Mouse (Mus musculus): Measurements from ENCODE around the gene Unc5b. TPM values are rescaled to one million over a fixed set of nuclear protein-coding genes. Genes with fewer than 3 reads are reported as not detected.

The Unc5b gene
- polyA plus RNA-seq, 1 experiment from 2014 or later: 15.6 TPM

DNA sequence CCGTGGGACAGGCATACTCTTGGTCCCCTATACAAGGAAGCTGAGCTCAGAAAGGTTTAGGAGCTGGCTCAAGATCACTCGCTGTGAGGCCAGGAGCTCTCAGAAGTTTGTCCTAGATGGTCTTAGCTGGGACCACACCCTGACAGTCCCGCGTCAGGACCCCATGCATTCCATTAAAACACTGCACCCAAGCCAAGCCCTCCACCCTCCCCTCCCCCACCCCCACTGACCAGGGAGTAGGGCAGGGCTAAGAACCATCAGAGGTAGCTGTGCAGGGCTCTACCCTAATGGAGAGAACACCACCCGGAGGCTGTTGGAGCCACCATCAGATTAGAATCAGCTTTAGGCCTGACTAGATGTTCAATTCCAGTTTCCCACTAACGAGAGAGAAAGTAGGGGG is 106.9 kb downstream of the Unc5b start:
- Histone ChIP-seq H3K27ac (ENCODE audit: low read depth, low read length) (no peak overlapping the region), H3K27me3 (ENCODE audit: control insufficient read depth, insufficient read depth, low read length) (peaks cover 2% of the 10 kb centered on the region; the same call in 1 of the 2 replicates), H3K9ac (ENCODE audit: low read depth, low read length) (no peak overlapping the region), H3K9me3 (replicated peaks; ENCODE audit: control insufficient read depth, low read length) (no peaks in the 10 kb centered on the region), H3K4me1 (ENCODE audit: control insufficient read depth, insufficient read depth, low read length) (no peaks in the 10 kb centered on the region), H3K4me2 (no peak overlapping the region), H3K4me3 (ENCODE audit: low read depth, low read length) (no peak overlapping the region), H3K36me3 (ENCODE audit: control insufficient read depth, insufficient read depth, low read length) (peaks cover 2% of the 10 kb centered on the region; the same call in 1 of the 2 replicates)
- no peak for ATAC-seq (replicated peaks; ENCODE audit: insufficient number of reproducible peaks, low FRiP score, low TSS enrichment)
- WGBS (ENCODE audit: insufficient replicate concordance): 61% methylated on average over 6 of the region's 6 CpGs

GRCm38 (mm10) chr10:60723345-60723744 is 108.0 kb downstream of the Unc5b start:
- no peak for ATAC-seq (replicated peaks; ENCODE audit: insufficient number of reproducible peaks, low FRiP score, low TSS enrichment)
- H3K36me3 ChIP-seq (ENCODE audit: control insufficient read depth, insufficient read depth, low read length): no peaks in the 10 kb centered on the region; the same call in 1 of the 2 replicates
- peaks cover 2% of the 10 kb centered on the region; the same call in 1 of the 2 replicates for H3K27me3 ChIP-seq (ENCODE audit: control insufficient read depth, insufficient read depth, low read length)
- H3K9ac ChIP-seq (ENCODE audit: low read depth, low read length): no peak overlapping the region
- no peaks in the 10 kb centered on the region for H3K4me1 ChIP-seq (ENCODE audit: control insufficient read depth, insufficient read depth, low read length)
- H3K4me3 ChIP-seq (ENCODE audit: low read depth, low read length): no peak overlapping the region
- no peak overlapping the region for H3K4me2 ChIP-seq
- 35% methylated on average over 1 of the region's 1 CpGs for WGBS (ENCODE audit: insufficient replicate concordance)
- H3K9me3 ChIP-seq (replicated peaks; ENCODE audit: control insufficient read depth, low read length): no peaks in the 10 kb centered on the region
- H3K27ac ChIP-seq (ENCODE audit: low read depth, low read length): no peak overlapping the region

- Histone ChIP-seq H3K9me3 (replicated peaks; ENCODE audit: control insufficient read depth, low read length) (no peaks in the 10 kb centered on the region), H3K27ac (ENCODE audit: low read depth, low read length) (no peak overlapping the region), H3K27me3 (ENCODE audit: control insufficient read depth, insufficient read depth, low read length) (peaks cover 2% of the 10 kb centered on the region; the same call in 1 of the 2 replicates), H3K4me3 (ENCODE audit: low read depth, low read length) (no peak overlapping the region), H3K9ac (ENCODE audit: low read depth, low read length) (no peak overlapping the region), H3K36me3 (ENCODE audit: control insufficient read depth, insufficient read depth, low read length) (no peaks in the 10 kb centered on the region; the same call in 1 of the 2 replicates), H3K4me1 (ENCODE audit: control insufficient read depth, insufficient read depth, low read length) (no peaks in the 10 kb centered on the region), H3K4me2 (no peak overlapping the region)
- 45% methylated on average over 12 of the region's 12 CpGs for WGBS (ENCODE audit: insufficient replicate concordance)
- ATAC-seq (replicated peaks; ENCODE audit: insufficient number of reproducible peaks, low FRiP score, low TSS enrichment): no peak
These were observed 109.7 kb downstream of the Unc5b start for GRCm38 (mm10) chr10:60721640-60722039.

- ATAC-seq (replicated peaks; ENCODE audit: insufficient number of reproducible peaks, low FRiP score, low TSS enrichment): no peak
- H3K36me3 ChIP-seq (ENCODE audit: control insufficient read depth, insufficient read depth, low read length): peaks cover 2% of the 10 kb centered on the region; the same call in 1 of the 2 replicates
- H3K4me3 ChIP-seq (ENCODE audit: low read depth, low read length): no peak overlapping the region
- H3K9ac ChIP-seq (ENCODE audit: low read depth, low read length): no peak overlapping the region
- no peak overlapping the region for H3K27ac ChIP-seq (ENCODE audit: low read depth, low read length)
- H3K4me1 ChIP-seq (ENCODE audit: control insufficient read depth, insufficient read depth, low read length): no peaks in the 10 kb centered on the region
- WGBS (ENCODE audit: insufficient replicate concordance): 77% methylated on average over 5 of the region's 5 CpGs
- H3K27me3 ChIP-seq (ENCODE audit: control insufficient read depth, insufficient read depth, low read length): peaks cover 2% of the 10 kb centered on the region; the same call in 1 of the 2 replicates
- no peak overlapping the region for H3K4me2 ChIP-seq
- no peaks in the 10 kb centered on the region for H3K9me3 ChIP-seq (replicated peaks; ENCODE audit: control insufficient read depth, low read length)
These were observed 110.9 kb downstream of the Unc5b start for GRCm38 (mm10) chr10:60720461-60720860.

- Histone ChIP-seq H3K27me3 (ENCODE audit: control insufficient read depth, insufficient read depth, low read length) (peaks cover 2% of the 10 kb centered on the region; the same call in 1 of the 2 replicates), H3K4me3 (ENCODE audit: low read depth, low read length) (no peak overlapping the region), H3K9ac (ENCODE audit: low read depth, low read length) (no peak overlapping the region), H3K4me1 (ENCODE audit: control insufficient read depth, insufficient read depth, low read length) (no peaks in the 10 kb centered on the region), H3K36me3 (ENCODE audit: control insufficient read depth, insufficient read depth, low read length) (peaks cover 6% of the 10 kb centered on the region; the same call in 1 of the 2 replicates), H3K4me2 (no peak overlapping the region), H3K9me3 (replicated peaks; ENCODE audit: control insufficient read depth, low read length) (no peaks in the 10 kb centered on the region), H3K27ac (ENCODE audit: low read depth, low read length) (no peak overlapping the region)
- 85% methylated on average over 2 of the region's 2 CpGs for WGBS (ENCODE audit: insufficient replicate concordance)
- ATAC-seq (replicated peaks; ENCODE audit: insufficient number of reproducible peaks, low FRiP score, low TSS enrichment): no peak
These were observed 112.9 kb downstream of the Unc5b start for GRCm38 (mm10) chr10:60718491-60718890.

DNA sequence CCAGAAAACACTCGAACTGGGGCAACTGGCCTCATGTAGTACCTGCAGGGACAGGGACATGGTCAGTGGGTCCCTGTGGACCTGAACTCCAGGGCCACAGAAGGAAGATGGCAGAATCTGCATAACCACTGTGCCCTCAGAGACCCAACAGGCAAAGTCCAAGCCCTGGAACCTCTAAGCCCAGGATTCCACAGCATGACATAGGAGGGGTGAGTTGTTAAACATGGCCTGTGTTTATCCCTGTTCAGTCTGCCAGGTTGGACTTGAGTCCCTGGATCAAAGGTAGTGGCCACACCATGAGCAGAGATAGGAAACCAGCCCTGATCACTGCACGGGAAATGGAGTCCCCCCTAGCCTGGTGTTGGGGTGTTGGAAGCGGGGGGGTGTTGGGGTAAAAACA is 114.9 kb downstream of the Unc5b start:
- Histone ChIP-seq H3K9ac (ENCODE audit: low read depth, low read length) (no peak overlapping the region), H3K36me3 (ENCODE audit: control insufficient read depth, insufficient read depth, low read length) (peaks cover 6% of the 10 kb centered on the region; the same call in 1 of the 2 replicates), H3K4me2 (no peak overlapping the region), H3K4me1 (ENCODE audit: control insufficient read depth, insufficient read depth, low read length) (no peaks in the 10 kb centered on the region), H3K27me3 (ENCODE audit: control insufficient read depth, insufficient read depth, low read length) (peaks cover 2% of the 10 kb centered on the region; the same call in 1 of the 2 replicates), H3K4me3 (ENCODE audit: low read depth, low read length) (no peak overlapping the region), H3K27ac (ENCODE audit: low read depth, low read length) (no peak overlapping the region), H3K9me3 (replicated peaks; ENCODE audit: control insufficient read depth, low read length) (no peaks in the 10 kb centered on the region)
- 82% methylated on average over 3 of the region's 3 CpGs for WGBS (ENCODE audit: insufficient replicate concordance)
- no peak for ATAC-seq (replicated peaks; ENCODE audit: insufficient number of reproducible peaks, low FRiP score, low TSS enrichment)

Other genes starting within 250 kb of the Unc5b start
- gene Cdh23, start 135.1 kb downstream of the Unc5b start, polyA plus RNA-seq (2014; fragmentation: Nextera tagmentation; extraction: Ambion mirVana): 0.23 and 0.27 TPM in 2 replicates
- 4.6 and 4.8 TPM in 2 replicates for gene Slc29a3, start 78.8 kb downstream of the Unc5b start, polyA plus RNA-seq (2014; fragmentation: Nextera tagmentation; extraction: Ambion mirVana)

Data from heart, embryonic 11.5 days (tissue).